Mouse (Mus musculus) telencephalon, adult 2 months (tissue): ENCODE measurements at regions not wholly inside any gene's neighbourhood (a gene's known extent, or its start where the extent isn't known, plus 50 kb on each side); places are given as distances from the start of the nearest gene placed in this dataset.
A peak's percentile ranks its signal among the peaks of the same experiment; 100 is the strongest.

ENCODE experiments used
- DNase-seq: peaks from one replicate; pipeline ENCODE4 v3.0.0-alpha.2; 2011; ENCODE audit warnings: low read depth, low spot score

DNA sequence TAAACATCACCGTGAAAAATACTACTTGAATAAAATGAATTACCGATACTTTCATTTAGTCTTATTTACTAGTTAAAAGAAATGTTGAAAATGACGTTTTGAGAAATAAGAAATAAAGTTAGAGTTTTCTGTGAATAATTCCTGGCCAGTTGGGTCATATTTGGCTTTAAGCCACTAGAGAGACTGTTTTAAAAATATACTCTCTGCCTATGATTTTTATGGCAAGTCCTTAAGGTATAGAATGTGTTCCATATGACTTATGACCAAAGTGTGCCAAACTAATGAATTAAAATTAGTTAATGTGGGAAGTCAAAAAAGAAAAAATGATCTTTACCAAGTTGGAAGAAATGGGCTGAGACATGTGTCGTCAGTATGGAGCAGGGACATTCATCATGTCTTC is 354.2 kb upstream of the Col3a1 start:
- DNase-seq = no peak

DNA sequence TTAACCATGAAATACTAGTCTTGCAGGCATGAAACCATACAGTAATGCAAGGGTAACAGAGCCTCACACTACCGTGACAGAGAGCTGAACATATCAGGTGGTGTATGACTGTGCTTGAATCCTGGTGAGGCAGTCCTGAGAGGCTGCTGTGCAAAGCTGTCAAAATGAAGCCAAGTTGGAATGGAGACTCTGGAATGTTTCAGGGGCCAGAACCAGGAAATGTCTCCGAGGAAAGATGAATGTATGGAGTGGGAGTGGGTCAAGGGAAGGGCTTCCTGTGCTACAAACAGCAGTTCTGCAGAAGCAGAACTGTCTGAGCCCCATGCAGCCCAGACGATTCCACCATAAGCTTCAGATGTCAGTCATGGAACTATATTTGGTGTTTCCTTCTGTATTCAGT is 324.2 kb upstream of the Col3a1 start:
- no peak for DNase-seq

DNA sequence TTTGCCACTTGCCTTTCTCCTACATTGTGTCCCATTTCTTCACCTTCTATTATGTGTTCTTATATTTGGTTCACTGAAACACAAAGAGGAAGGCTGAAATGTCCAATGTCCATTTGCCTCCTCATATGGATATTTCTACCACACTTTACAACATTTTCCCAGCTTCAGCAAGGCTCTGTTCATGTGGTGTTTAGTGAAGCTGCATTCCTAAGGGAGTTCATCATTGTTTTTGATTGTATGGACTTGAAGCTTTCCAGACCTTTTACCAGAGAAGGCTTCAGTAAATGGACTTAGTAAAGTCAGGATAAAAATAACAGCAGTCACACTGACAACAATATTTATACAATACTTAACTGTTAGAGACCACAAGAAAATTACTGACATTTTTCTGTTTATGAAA is 290.8 kb upstream of the Col3a1 start:
- no peak for DNase-seq

DNA sequence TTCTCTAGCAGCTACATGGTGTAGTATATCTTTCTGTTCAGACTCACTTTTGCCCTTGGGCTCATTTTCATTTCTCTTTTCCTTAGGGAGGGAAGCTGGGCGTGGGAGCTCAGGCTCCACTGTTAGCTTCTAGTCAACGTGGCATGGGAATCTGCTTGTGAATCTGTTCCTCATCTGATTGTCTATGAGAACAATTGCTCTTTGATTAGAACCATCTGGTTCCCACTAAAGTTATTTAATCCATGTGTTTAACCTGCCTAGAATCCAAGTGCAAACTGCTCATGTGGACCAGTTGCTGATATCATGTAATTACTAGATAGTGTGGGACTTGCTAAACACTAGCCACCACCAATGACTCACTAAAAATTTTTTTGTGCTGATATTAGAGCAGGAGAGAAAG is 290.1 kb upstream of the Col3a1 start:
- DNase-seq = peak; percentile 4

DNA sequence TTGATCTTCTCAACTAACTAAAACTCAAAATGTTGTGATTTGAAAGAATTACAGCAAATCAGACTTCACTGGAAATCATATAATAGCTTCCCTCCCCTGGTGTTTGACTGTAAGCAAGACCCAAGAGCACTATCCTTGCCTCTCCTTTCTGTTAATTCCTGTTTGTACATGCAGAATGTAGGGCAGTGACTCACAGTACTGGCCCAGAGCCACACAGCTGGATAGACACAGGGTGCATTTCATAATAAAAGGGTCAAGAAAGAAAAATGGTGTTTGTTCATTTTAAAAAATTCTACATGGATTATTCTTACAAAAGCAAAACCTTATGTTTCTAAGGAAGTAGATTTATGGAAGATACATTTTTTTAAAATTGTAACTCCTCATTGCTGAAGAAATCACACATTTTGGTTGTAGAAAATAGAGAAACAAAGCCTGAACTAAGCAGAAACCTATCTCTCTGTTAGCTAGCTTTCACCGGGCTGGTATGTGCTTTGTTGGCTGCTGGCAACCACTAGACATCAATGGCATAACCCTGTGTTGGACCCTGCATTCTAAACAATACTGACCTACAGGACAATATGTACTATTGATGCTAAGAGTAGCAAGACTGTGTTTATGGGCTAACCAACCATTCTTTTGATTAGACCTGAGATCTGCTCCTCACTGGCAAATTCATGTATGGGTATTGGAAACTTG is 289.0 kb upstream of the Col3a1 start:
- no peak for DNase-seq

DNA sequence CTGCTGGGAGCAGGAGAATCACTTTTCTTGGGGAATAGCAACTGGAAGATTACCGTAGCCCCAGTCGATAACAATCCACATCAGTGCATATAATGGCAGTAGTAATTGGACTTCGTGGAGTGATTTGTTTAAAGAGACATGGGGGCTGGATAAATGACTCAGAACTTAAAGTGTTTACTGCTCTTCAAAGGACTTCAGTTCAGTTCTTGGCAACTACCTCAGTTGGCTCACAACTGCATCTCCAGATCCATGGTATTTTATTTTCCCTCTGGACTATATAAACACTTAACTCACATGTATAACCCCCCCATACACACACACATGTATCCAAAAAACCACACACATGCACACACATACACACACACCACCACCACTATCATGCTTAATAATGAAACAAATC is 288.0 kb upstream of the Col3a1 start:
- DNase-seq = no peak

DNA sequence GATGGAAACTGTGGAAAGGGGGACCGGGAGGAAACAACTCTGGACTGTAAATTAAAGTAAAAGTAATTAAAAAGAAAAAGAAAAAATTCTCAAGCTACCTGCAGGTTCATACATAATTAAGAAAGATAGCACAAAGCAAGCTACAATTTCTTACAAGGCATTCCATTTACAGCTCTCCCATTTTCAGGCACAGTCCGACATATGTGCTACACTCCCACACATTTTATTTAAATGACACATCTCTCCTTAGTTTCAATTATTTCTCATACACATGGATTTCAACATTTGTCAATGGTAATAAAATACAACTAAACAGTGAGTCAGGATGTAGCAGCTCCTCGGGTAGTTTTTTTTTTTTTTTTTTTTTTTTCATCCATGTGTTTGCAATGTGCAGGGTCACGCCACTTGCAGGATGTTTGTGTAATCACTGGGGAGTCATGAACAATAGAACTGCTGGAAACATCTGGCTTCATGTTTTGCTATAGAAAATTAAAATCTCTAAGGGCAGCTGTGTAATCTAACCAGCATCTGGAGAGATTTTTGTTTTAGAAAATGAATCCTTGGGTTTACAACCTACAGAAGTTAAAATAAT is 279.8 kb upstream of the Col3a1 start:
- peak; percentile 68 for DNase-seq

DNA sequence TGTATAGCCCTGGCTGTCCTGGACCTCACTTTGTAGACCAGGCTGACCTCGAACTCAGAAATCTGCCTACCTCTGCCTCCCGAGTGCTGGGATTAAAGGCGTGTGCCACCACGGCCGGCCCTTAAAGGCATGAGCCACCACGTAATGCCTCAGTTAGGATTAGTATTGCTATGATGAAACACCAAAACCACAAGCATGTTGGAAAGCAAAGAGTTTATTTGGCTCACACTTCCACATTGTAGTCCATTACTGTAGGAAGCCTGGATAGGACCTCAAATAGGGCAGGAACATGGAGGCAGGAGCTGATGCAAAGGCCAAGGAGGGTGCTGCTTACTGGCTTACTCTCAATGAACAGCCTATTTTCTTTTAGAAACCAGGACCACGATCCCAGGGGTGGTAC is 278.0 kb upstream of the Col3a1 start:
- no peak for DNase-seq

DNA sequence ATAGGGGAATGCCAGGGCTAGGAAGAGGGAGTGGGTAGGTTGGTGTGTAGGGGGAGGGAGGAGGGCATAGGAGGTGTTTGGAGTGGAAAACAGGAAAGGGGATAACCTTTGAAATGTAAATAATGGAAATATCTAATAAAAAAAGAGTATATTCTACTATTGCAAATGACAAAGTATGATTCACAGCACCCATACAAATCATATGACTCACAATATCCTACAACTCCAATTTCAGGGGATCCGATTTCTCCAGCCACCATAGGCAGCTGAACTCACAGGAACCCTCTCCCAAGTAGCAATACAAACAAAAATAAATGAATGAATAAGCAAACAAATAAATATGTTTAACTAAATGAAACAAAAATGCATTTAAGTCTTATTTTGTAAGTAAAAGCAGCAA is 270.0 kb upstream of the Col3a1 start:
- DNase-seq = no peak

DNA sequence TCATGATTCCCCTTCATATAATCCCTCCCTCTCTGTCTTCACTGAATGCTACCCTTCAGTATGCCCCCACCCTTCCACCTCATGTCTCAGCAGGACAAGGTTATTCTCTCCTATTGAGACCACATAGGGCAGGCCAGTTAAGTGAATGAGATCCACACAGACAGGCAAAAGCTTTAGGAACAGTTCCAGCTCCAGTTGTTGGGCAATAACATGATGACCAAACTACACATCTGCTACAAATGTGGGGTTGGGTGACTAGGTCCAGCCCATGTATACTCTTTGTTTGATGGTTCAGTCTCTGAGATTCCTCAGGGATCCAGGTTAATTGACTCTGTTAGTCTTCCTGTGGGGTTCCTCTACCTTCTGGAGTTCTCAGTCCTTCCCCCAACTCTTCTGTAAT is 269.5 kb upstream of the Col3a1 start:
- no peak for DNase-seq

DNA sequence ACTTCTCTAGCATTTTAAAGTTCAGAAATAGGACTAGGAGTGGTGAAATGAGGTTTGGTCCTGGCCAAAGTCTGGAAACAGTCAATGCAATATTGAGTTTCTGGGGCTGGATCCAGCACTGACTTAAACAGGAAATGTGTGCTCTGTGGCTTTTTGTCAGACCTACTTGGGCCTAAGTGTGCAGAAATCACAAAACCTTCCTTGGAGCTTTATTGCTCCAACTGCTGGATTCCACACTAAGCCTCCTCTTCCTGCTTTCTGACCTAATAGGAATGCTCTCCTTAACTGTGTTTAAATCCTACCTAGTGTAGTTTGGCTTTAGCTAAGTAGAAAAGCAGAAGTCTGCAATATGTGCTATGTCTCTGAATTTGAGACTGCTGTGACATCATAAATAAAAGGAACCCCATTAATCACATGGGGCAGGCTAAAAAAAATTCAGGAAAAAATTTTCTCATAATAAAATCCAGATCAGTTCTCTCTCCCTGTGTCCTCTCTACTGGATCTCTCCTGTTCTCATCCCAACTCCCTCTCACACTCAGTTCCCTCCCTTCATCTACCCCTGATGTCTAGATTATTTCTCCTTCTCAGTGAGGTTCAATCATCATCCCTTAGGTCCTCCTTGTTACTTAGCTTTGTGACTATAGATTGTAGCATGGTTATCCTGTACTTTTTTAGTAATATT is 268.0 kb upstream of the Col3a1 start:
- DNase-seq = no peak

DNA sequence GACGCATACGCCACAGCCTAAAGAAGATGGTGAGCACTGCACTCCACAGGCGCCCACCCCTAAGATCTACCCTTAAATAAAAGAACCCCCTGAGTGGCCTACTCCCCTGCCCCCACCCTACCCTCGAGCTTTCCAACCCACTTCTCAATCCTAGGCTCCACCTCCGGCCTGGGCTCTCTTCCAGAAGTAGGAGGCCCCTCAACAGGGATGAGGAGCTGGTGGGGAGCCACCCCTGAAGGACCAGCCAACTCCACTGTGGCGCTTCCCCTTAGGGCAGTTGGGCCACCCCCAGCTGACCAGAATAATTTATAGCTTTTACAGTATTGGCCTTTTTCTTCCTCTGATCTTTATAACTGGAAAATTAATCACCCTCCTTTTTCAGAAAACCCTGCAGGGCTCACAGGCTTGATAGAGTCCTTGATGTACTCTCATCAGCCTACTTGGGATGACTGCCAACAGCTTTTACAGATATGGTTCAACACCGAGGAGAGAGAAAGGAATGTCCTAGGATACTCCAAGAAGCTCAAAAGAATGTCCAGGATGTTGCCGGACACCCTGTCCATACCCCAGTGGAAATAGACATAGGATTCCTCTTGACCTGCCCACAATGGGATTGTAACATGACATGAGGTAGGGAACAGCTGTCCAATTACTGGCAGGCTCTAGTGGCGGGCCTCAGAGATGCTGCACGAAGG is 220.3 kb upstream of the Col3a1 start:
- DNase-seq = no peak

DNA sequence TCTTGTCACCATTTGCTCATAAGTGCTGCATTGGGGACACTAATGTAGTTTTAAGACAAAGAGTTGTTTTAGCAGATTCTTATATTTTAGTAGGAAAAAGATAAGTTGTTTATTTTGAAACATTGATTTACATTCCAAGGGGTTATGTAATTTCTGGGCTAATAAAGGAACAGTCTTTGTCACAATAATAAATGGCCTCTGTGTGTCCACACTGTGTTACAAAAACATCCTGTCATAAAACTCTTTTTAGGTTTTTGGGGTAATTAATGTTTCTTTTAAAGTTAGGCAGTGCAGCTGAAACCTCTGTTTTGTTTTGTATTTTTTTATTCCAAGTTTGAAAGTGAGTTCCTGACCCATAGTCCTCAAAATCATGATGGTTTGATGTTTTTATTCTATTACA is 210.4 kb upstream of the Col3a1 start:
- DNase-seq = no peak

DNA sequence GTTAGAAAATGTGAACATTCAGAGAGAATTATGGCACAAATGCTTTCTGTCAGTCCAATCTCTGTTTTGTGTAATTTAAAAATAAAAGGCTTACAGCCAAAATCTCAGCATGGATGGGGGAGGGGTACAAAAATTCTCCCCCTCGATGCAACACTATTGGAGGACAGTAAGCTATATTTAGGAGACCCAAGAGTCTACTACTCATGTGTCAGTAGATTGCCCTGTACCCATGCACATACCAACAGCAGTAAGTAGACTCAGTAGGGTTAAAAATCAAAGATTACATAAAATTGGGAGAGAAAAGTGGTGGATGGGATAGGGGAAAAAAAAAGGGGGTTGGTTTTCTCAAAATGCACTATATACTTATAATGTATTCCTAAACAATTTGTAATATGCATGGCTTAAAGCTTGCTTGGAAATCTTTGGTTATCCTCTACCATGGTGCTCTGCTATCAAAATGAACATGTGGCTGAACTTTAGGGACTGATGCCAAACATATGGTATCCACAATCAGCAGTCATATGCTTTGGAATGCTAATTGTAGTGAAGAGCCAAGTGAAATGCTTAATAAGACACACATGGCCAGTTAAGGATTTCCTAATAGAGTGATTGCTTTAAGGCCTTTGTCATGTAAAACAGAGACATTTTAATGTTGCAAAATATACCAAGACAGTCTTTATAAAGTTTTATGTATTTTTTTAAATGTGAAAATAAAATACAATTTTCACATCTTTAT is 194.8 kb upstream of the Col3a1 start:
- DNase-seq = peak; percentile 1

DNA sequence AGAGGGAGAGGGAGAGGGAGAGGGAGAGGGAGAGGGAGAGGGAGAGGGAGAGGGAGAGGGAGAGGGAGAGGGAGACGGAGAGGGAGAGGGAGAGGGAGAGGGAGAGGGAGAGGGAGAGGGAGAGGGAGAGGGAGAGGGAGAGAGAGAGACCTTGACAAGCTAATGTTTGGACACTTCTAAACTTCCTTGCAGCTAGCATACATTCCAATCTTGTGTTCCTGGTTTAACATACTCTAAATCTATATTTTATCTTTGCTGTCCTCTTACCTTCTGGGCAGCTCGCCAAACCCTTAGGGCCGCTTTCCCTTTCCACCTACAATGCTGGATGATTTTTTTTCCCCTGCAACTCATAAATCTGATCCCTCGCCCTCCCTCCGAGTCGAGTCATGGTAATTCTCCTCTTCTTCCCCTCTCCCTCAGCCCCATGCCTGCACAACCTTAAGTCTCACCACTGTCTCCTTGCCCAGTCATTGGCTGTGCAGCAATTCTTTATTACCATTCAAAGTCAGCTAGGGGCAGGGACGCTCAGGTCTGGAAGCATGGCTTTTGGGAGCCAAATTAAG is 176.1 kb upstream of the Col3a1 start:
- no peak for DNase-seq

DNA sequence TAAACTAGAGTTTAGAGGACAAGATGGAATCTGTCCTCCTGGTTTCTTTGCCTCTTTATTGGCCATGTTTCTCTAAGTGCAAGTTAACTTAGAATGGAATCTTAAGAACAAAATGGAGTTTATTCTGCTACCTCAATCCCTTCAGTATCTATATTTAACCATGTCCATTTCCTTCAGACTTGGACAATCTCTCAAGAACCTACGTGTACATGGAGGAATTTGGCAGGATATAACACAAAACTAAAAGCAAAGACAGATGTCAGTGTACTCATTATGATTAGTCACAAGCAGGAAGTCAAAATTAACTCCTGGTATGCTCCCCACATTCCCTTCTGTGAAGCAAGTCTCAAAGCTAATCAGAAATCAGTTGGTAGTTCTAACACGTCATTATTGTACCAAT is 164.3 kb upstream of the Col3a1 start:
- no peak for DNase-seq

DNA sequence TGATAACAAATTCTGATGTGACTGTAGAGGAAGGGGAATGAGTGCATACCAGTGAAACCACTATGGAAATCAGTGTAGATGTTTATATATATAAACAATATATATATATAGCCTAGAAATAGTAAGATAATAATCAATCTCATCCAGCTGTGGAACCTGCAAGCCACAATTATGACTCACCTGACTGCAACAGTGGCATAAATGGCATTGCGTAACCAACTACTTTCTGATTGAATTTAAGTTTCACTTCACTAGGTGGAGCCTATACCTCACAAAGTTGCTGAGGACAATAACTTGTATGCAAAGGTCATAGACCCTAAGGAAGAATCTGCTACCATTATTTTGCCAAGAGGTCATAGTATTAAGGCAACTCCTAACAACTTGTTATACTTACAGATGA is 129.7 kb upstream of the Col3a1 start:
- no peak for DNase-seq

DNA sequence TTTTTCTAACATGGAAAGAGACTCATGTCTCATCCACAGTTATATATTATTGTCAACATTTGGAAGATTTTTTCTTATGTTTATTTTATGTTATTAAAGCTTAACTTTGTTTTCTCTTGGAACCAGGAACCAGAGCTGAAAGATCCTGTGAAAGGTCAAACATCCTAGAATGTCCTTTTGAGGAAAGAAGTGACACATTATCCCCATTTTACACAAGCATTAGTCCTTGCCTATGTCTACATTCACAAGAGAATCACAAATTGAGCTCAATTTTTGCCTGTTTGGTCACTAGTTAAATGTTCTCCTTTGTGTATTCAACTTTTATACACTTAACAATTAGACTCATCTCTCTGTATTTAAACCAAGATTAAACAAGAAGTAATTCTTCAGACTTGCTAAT is 126.0 kb upstream of the Col3a1 start:
- DNase-seq = no peak

DNA sequence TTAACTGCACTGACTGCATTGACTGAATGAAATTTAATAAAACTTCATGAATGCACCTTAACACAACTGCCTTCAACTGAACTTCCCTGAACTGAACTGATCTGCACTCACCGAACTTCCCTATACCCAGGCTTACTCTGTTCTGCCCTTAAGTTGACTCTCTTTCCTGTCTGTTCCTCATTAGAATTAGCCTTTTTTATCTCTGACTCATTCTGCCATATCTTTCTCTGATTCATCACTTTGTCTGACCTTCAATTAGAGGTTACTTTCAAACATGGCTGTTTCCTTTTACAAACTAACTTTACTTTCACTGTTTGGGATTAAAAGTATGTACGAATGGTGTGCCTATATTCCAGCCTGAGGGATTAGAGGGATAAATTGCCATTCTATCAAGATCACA is 103.4 kb upstream of the Col3a1 start:
- no peak for DNase-seq

DNA sequence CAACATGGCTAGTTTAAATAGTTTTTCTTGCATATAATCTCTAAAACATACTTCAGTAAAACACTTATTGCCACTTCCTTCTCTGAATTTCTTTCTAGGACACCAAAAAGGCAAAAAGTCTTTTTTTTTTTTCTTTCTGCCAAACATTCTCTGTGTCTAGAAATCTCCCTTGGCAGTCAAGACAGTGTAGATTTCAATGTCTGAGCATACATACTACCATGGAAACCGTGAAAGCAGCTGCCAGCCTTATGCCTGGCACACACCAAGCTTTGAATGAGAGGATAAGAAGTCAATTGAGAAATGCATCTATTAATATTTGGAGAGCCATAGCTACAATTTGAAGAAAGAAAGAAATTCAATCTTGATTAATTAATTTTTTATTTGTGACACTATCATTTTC is 95.1 kb upstream of the Col3a1 start:
- peak; percentile 15 for DNase-seq
